Mouse (Mus musculus) mature B cell (primary cell): Measurements from ENCODE around the gene Pld4.

Experiments
- in situ Hi-C: fragments of 300-500 bp; cut with MboI; formaldehyde crosslinking; loops from 2 replicates; pipeline ENCODE4 v1.14.3; 2019

Gene Pld4

GRCm38 (mm10) chr12:112760154-112760926 is at the start of gene Pld4:
Gene Pld4 (plus strand): TSS chr12:112760655.
- in situ Hi-C loops, result no loop called here

GRCm38 (mm10) chr12:112713984-112714383 is 46.5 kb upstream of the Pld4 start:
- in situ Hi-C loops, result no loop called here

DNA sequence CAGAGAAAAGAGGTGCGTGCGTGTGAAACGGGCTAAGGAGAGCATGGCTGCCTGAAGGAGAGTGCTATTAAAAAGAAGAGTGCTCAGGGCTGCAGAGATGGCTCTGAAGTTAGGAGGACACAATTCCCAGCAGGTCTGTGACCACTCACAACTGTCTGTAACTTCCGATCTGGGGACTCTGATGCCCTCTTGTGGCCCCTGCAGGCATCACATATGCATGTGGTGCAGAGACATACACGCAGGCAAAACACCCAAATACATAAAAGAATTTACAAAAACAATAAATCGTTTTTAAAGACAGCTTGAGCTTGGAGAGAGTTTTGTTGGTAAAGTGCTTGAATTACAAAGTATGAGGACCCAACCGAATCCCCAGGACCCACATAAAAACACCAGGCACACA is 43.3 kb upstream of the Pld4 start:
- in situ Hi-C loops, result no loop called here

GRCm38 (mm10) chr12:112718995-112719394 is 41.5 kb upstream of the Pld4 start:
- in situ Hi-C loops, result no loop called here

DNA sequence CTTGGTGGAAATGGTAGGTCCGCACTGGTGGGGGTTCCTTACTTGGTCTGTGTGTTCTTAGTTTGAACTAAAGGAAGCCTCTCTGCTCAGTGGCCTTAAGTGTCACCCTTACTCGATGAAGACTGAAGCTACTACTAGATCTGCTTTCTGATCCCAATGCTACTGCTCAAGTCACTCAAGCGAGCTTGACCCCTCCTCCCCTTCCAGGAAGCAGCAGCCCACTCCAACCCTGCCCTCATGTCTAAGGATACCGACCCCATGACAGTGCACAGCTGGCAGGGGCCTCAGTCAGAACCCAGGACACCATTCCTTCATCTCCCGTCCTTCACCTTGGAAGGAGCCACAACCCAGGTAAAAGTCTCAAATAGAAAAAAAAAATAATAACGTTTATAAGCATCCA is 40.2 kb upstream of the Pld4 start, which contains the start of gene Cep170b:
TSS of gene Cep170b (plus strand) at position 240 of the 400 bp plus-strand sequence.
- in situ Hi-C loops, result no loop called here

GRCm38 (mm10) chr12:112720890-112721423 is 39.5 kb upstream of the Pld4 start:
- in situ Hi-C loops, result no loop called here

GRCm38 (mm10) chr12:112721424-112722239 is 38.8 kb upstream of the Pld4 start:
- in situ Hi-C loops, result no loop called here

GRCm38 (mm10) chr12:112722240-112723027 is 38.0 kb upstream of the Pld4 start:
- in situ Hi-C loops, result no loop called here

- in situ Hi-C loops, result no loop called here
Observed at GRCm38 (mm10) chr12:112723028-112723330, 37.5 kb upstream of the Pld4 start.

DNA sequence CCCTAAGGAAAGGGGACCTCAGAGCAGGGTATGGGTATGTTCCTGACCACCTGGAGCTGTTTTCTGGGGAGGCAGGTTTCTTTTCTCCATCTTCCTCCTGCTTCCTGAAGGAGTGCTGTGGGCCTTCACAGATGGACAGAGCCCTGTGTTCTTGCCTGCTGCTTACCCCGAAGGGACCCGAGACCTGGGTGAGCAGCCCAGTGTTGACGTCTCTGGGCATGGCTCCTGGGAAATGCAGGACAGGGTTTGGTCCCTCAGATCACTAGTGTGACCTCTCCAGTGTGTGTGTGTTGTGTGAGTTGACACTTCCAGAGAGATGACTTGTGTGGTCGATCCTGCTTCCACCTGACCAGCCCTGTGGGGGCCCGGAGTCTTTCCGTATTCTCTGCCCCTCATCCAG is 37.0 kb upstream of the Pld4 start:
- in situ Hi-C loops, result no loop called here

- in situ Hi-C loops, result no loop called here
Observed at GRCm38 (mm10) chr12:112724077-112724805, 36.2 kb upstream of the Pld4 start.

DNA sequence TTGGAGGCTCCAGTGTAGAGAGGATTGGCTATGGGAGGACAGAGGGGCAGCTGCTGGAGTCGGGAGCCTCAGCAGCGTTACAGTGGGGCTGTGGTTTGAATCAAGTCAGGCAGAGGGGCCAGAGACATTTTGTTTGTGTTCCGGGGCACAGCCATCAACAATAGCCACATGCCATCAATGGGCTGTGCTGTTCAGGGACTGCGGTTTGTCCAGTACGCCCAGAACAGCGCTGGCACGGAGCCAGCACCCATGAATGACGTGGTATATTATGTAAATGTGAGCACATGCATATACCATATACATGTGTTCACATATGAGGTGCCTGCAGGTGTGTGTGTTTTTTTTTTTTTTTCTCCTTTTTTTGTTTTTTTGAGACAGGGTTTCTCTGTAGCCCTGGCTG is 32.7 kb upstream of the Pld4 start:
- in situ Hi-C loops, result no loop called here

GRCm38 (mm10) chr12:112730808-112731207 is 29.6 kb upstream of the Pld4 start:
- in situ Hi-C loops, result no loop called here

GRCm38 (mm10) chr12:112732591-112732990 is 27.9 kb upstream of the Pld4 start:
- in situ Hi-C loops, result no loop called here

- in situ Hi-C loops, result no loop called here
Observed at GRCm38 (mm10) chr12:112734108-112734820, 26.2 kb upstream of the Pld4 start.

- in situ Hi-C loops, result no loop called here
Observed at GRCm38 (mm10) chr12:112734881-112735655, 25.4 kb upstream of the Pld4 start.

- in situ Hi-C loops, result no loop called here
Observed at GRCm38 (mm10) chr12:112735896-112736635, 24.4 kb upstream of the Pld4 start.

DNA sequence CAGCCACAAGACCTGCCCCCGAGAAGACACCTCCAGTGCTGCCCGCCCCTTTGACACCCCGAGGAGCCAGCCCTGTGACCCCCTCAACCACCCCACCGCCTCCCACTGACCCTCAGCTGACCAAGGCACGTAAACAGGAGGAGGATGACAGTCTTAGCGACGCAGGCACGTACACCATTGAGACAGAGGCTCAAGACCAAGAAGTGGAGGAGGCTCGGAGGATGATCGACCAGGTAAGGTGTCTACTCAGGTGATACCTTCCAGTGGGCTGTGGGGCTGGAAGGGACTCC is 23.9 kb upstream of the Pld4 start:
- in situ Hi-C loops, result no loop called here

GRCm38 (mm10) chr12:112737081-112737480 is 23.4 kb upstream of the Pld4 start:
- in situ Hi-C loops, result no loop called here

GRCm38 (mm10) chr12:112737761-112738160 is 22.7 kb upstream of the Pld4 start:
- in situ Hi-C loops, result no loop called here
